Mouse (Mus musculus) myocyte (in vitro differentiated cells): ENCODE measurements at regions not wholly inside any gene's neighbourhood (a gene's known extent, or its start where the extent isn't known, plus 50 kb on each side); places are given as distances from the start of the nearest gene placed in this dataset.

Source experiments
- H3K27me3 ChIP-seq: one replicate; pipeline ENCODE4 v1.6.1; 2011; ENCODE audit not compliant: control insufficient read depth, insufficient read depth, insufficient read length
- H3K36me3 ChIP-seq: one replicate; pipeline ENCODE4 v1.6.1; 2011; ENCODE audit not compliant: control insufficient read depth, insufficient read depth
- H3K4me2 ChIP-seq: one replicate; pipeline ENCODE4 v1.6.1; 2011; ENCODE audit warnings: low read depth, control low read depth
- H3K4me3 ChIP-seq: one replicate; pipeline ENCODE4 v1.5.1; 2011; ENCODE audit warnings: mild to moderate bottlenecking, control low read depth, moderate library complexity
- H3K79me2 ChIP-seq: one replicate; pipeline ENCODE4 v1.6.1; 2011; ENCODE audit not compliant: control insufficient read depth, insufficient read depth
- H3ac ChIP-seq: one replicate; pipeline ENCODE4 v1.6.1; 2011; ENCODE audit not compliant: control insufficient read depth, insufficient read length
- CEBPB ChIP-seq: IDR thresholded peaks from 2 replicates; pipeline ENCODE4 v1.6.1; 2011; ENCODE audit warnings: mild to moderate bottlenecking, moderate library complexity; ENCODE audit not compliant: poor library complexity, insufficient read depth, severe bottlenecking
- E2F4 ChIP-seq: IDR thresholded peaks from one replicate; pipeline ENCODE4 v1.6.1; 2011; ENCODE audit warnings: mild to moderate bottlenecking, control low read depth, moderate library complexity; ENCODE audit not compliant: insufficient read depth
- MAX ChIP-seq: IDR thresholded peaks from one replicate; pipeline ENCODE4 v1.6.1; 2011; ENCODE audit warnings: low read depth, mild to moderate bottlenecking, control low read depth
- MYOD1 ChIP-seq, 3 experiments: IDR thresholded peaks; one replicate each; pipeline ENCODE4 v1.6.1; 2011; ENCODE audit warnings: control low read depth in 2 of 3, low read depth in 2 of 3, mild to moderate bottlenecking in 2 of 3, moderate library complexity in 1 of 3; ENCODE audit not compliant: insufficient read length in 2 of 3, control insufficient read depth in 1 of 3
- MYOG ChIP-seq, 3 experiments: IDR thresholded peaks; one replicate each; pipeline ENCODE4 v1.6.1; 2011; ENCODE audit warnings: control low read depth in 2 of 3, low read depth in 2 of 3, mild to moderate bottlenecking in 2 of 3; ENCODE audit not compliant: insufficient read length in 2 of 3, control insufficient read depth in 1 of 3, insufficient read depth in 1 of 3
- POLR2A ChIP-seq: IDR thresholded peaks from one replicate; pipeline ENCODE4 v1.6.1; 2011; ENCODE audit warnings: low read depth, mild to moderate bottlenecking, control low read depth, moderate library complexity; ENCODE audit not compliant: insufficient read length
- POLR2AphosphoS2 ChIP-seq: IDR thresholded peaks from one replicate; pipeline ENCODE4 v1.6.1; 2011; ENCODE audit warnings: low read depth, control low read depth; ENCODE audit not compliant: insufficient read length
- REST ChIP-seq: IDR thresholded peaks from one replicate; pipeline ENCODE4 v1.6.1; 2011; ENCODE audit warnings: mild to moderate bottlenecking, control low read depth, moderate library complexity; ENCODE audit not compliant: insufficient read depth, insufficient read length
- SRF ChIP-seq: IDR thresholded peaks from one replicate; pipeline ENCODE4 v1.6.1; 2011; ENCODE audit warnings: low read depth; ENCODE audit not compliant: control insufficient read depth, insufficient read length
- TCF12 ChIP-seq: IDR thresholded peaks from one replicate; pipeline ENCODE4 v1.6.1; 2011; ENCODE audit warnings: mild to moderate bottlenecking, control low read depth; ENCODE audit not compliant: poor library complexity, insufficient read depth, severe bottlenecking
- TCF3 ChIP-seq: IDR thresholded peaks from one replicate; pipeline ENCODE4 v1.6.1; 2011; ENCODE audit warnings: low read depth, control low read depth; ENCODE audit not compliant: insufficient read length

DNA sequence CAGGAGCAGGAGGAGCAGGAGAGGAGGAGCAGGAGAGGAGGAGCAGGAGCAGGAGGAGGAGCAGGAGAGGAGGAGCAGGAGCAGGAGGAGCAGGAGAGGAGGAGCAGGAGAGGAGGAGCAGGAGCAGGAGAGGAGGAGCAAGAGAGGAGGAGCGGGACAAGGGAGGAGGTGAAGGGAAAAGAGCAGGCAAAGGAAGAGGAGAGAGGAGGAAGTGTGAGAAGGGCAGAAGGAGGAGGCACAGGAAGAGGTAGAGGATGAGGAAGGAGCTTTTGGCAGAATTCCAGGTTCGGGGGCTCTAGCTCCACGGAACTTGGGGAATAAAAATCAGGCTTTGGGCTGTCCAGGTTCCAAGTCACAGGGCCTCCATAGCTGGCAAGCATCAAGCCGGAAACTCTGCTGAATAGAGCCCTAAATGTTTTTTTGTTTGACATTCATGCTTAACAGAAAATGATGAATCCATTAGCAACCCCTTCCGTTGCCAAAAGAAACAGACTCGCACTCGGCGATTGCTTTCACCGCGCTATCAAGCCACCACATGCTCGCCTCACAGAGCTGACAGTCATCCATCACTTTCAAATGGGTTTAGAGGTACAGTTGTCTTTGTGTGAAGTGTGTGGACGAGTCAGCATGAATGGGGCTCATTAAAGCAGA is 528.7 kb upstream of the Atp11b start:
- H3K27me3 ChIP-seq = no peaks in the 10 kb centered on the region
- no peak overlapping the region for H3ac ChIP-seq
- H3K36me3 ChIP-seq = no peaks in the 10 kb centered on the region
- H3K4me2 ChIP-seq = peak overlapping the region; percentile 86
- peak overlapping the region; percentile 19 for H3K4me3 ChIP-seq
- no peaks in the 10 kb centered on the region for H3K79me2 ChIP-seq
- TF ChIP-seq E2F4 = no peak
- no peak for TF ChIP-seq SRF
- TF ChIP-seq POLR2AphosphoS2 = no peak
- peak; percentile 31 for TF ChIP-seq POLR2A
- no peak for TF ChIP-seq CEBPB

DNA sequence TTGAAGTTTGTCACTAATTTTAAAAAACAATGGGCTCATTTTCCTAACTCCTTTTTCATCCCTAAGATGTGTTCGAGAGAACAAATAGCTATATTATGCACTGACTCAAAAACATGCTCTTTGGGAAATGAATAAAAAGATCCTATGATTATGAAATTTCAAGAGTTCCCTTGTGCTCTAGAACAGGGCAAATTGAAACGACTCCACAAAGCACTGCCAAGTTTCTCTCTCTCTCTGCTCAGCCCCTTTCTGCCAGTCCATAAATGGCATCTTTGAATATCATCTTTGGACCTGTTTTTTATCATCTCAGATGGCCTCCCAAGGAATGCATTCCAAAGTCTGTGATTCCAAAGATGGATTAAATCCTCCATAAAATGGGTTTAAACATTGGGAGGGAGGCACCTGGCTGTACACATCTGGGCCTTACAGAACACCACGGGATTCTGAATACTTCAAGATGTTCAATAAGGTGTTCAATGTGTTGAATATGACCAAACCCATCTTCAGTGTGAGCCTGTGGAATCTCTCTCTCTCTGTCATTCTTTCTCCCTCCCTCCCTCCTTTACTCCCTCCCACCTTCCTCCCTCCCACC is 528.0 kb upstream of the Atp11b start:
- no peak overlapping the region for H3ac ChIP-seq
- H3K79me2 ChIP-seq = no peaks in the 10 kb centered on the region
- H3K36me3 ChIP-seq = no peaks in the 10 kb centered on the region
- H3K4me3 ChIP-seq = peak overlapping the region; percentile 19
- TF ChIP-seq POLR2A (no peak), SRF (no peak), REST (no peak), MYOD1 (IDR thresholded peaks at IDR 0.05; ENCODE audit: control insufficient read depth in 1 of 3, insufficient read length in 2 of 3, low read depth in 2 of 3) (no peak), MAX (no peak), POLR2AphosphoS2 (no peak), TCF3 (no peak), MYOG (IDR thresholded peaks at IDR 0.05; ENCODE audit: control insufficient read depth in 1 of 3, insufficient read depth in 1 of 3, insufficient read length in 2 of 3, low read depth in 2 of 3) (no peak), E2F4 (no peak), TCF12 (no peak)
- no peaks in the 10 kb centered on the region for H3K27me3 ChIP-seq
- peak overlapping the region; percentile 86 for H3K4me2 ChIP-seq

DNA sequence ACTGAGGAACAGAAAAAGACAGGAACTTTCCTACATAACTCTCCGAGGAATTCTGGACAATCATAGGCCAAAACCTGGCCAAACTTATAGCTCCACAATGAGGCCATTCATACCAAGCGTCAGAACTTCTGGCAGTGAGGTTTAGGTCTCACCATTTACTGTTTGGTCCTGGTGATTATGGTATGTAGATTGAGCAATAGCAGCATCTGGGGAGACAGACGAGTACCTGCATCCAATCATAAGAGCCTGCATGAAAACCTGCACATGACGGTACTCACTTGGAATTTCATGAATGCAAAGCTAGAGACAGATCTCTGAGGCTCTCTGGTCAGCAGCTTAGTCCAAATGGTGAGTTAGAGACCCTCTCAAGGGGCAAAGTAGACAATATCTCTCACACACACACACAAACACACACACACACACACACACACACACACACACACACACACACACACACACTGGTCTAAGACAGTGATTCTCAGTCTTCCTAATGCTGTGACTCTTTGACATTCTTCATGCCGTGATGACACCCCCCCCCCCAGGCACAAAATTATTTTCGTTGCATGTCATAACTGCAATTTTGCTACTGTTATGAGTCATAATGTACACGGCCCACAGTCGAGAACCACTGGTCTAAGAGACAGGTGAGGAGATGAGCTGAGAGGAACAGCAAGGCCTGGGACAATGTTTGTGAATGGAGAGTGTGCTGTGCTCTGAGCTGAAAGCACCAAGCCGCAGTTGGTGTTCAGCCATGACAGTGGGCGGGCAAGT is 522.6 kb upstream of the Atp11b start:
- Histone ChIP-seq H3K27me3 (no peaks in the 10 kb centered on the region), H3ac (no peak overlapping the region), H3K4me3 (no peak overlapping the region), H3K36me3 (no peaks in the 10 kb centered on the region), H3K79me2 (no peaks in the 10 kb centered on the region), H3K4me2 (no peak overlapping the region)
- no peak for TF ChIP-seq POLR2A
- TF ChIP-seq TCF12 = no peak
- no peak for TF ChIP-seq SRF
- TF ChIP-seq TCF3 = no peak
- no peak for TF ChIP-seq MYOG (IDR thresholded peaks at IDR 0.05; ENCODE audit: control insufficient read depth in 1 of 3, insufficient read depth in 1 of 3, insufficient read length in 2 of 3, low read depth in 2 of 3)
- no peak for TF ChIP-seq MYOD1 (IDR thresholded peaks at IDR 0.05; ENCODE audit: control insufficient read depth in 1 of 3, insufficient read length in 2 of 3, low read depth in 2 of 3)
- TF ChIP-seq CEBPB = 0 out of 2 replicates have a peak, but pooled peaks have one; percentile 30

DNA sequence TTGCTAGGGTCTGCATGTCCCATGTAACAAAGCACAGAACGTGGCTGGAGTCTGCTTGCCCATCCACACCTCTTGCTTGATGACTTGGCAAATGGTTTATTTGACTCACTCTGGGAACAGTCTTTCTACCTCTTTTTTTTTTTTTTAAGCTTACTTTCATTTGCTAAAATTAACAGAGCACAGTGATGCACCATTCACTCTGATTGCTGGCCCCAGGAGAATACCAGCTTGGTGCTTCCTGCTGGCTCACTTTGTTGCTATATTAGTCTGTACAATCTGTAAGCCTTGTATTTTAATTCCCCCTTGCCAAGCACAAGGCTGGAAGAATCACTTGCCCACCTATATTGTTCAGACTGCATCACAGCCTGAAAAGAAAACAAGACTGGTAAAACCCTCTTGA is 521.4 kb upstream of the Atp11b start:
- no peaks in the 10 kb centered on the region for H3K27me3 ChIP-seq
- no peaks in the 10 kb centered on the region for H3K36me3 ChIP-seq
- TF ChIP-seq SRF = no peak
- TF ChIP-seq TCF12 = no peak
- no peak for TF ChIP-seq TCF3
- TF ChIP-seq MYOD1 (IDR thresholded peaks at IDR 0.05; ENCODE audit: control insufficient read depth in 1 of 3, insufficient read length in 2 of 3, low read depth in 2 of 3) = no peak
- H3ac ChIP-seq = no peak overlapping the region
- no peak overlapping the region for H3K4me2 ChIP-seq
- no peak overlapping the region for H3K4me3 ChIP-seq
- H3K79me2 ChIP-seq = no peaks in the 10 kb centered on the region

DNA sequence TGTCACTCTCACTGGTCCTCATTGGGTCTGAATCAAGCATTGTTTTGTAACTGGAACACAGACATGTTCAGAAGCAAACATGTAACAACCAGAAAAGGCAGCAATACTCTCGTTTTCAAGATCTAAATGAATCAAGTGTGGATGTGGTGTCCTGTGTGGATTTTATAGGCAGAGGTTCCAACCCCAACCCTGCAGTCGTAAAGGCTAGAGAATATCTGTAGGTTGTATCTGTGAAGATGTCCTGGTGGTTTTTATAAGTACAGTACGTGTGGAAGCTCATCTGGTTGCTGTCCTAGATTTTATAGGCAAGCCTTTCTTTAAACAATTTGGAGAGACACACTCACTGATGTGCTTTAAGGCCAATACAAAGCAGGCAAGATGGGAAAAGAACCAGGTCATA is 518.8 kb upstream of the Atp11b start:
- Histone ChIP-seq H3ac (no peak overlapping the region), H3K27me3 (no peaks in the 10 kb centered on the region), H3K4me2 (no peak overlapping the region), H3K4me3 (no peak overlapping the region), H3K36me3 (no peaks in the 10 kb centered on the region), H3K79me2 (no peaks in the 10 kb centered on the region)
- TF ChIP-seq MYOD1 (IDR thresholded peaks at IDR 0.05; ENCODE audit: control insufficient read depth in 1 of 3, insufficient read length in 2 of 3, low read depth in 2 of 3) = no peak
- no peak for TF ChIP-seq TCF12
- TF ChIP-seq MYOG (IDR thresholded peaks at IDR 0.05; ENCODE audit: control insufficient read depth in 1 of 3, insufficient read depth in 1 of 3, insufficient read length in 2 of 3, low read depth in 2 of 3) = no peak
- no peak for TF ChIP-seq E2F4
- TF ChIP-seq TCF3 = no peak
